Mouse (Mus musculus): ENCODE data around the gene Dvl3.

The Dvl3 gene

GRCm38 (mm10) chr16:20547423-20547822 lies 30.6 kb downstream of the Dvl3 start:
- no peak for DNase-seq (ENCODE audit: low spot score)

- DNase-seq (ENCODE audit: low spot score): peak; percentile 99
These were observed 31.5 kb downstream of the Dvl3 start, which contains the start of gene Abcf3 for GRCm38 (mm10) chr16:20548096-20548948. Gene Abcf3, plus strand, starts transcription at chr16:20548577.

- no peak for DNase-seq (ENCODE audit: low spot score)
These were observed 32.4 kb downstream of the Dvl3 start for GRCm38 (mm10) chr16:20549161-20549560.

GRCm38 (mm10) chr16:20551691-20552090 lies 34.9 kb downstream of the Dvl3 start:
- DNase-seq (ENCODE audit: low spot score): no peak

GRCm38 (mm10) chr16:20552594-20552993 lies 35.8 kb downstream of the Dvl3 start:
- DNase-seq (ENCODE audit: low spot score): no peak

GRCm38 (mm10) chr16:20555000-20555399 lies 38.2 kb downstream of the Dvl3 start:
- no peak for DNase-seq (ENCODE audit: low spot score)

- DNase-seq (ENCODE audit: low spot score): no peak
These were observed 40.6 kb downstream of the Dvl3 start for GRCm38 (mm10) chr16:20557381-20557780.

GRCm38 (mm10) chr16:20565075-20565474 lies 48.3 kb downstream of the Dvl3 start:
- DNase-seq (ENCODE audit: low spot score): no peak
